Mouse (Mus musculus): ENCODE results near the gene Slit2. TPM values are rescaled to one million over a fixed set of nuclear protein-coding genes. Genes with fewer than 3 reads are reported as not detected.
A peak's percentile ranks its signal among the peaks of the same experiment; 100 is the strongest.

The Slit2 gene
- polyA plus RNA-seq (2015; fragmentation: Nextera tagmentation; extraction: Ambion mirVana): 5.8 and 7.1 TPM in 2 replicates

DNA sequence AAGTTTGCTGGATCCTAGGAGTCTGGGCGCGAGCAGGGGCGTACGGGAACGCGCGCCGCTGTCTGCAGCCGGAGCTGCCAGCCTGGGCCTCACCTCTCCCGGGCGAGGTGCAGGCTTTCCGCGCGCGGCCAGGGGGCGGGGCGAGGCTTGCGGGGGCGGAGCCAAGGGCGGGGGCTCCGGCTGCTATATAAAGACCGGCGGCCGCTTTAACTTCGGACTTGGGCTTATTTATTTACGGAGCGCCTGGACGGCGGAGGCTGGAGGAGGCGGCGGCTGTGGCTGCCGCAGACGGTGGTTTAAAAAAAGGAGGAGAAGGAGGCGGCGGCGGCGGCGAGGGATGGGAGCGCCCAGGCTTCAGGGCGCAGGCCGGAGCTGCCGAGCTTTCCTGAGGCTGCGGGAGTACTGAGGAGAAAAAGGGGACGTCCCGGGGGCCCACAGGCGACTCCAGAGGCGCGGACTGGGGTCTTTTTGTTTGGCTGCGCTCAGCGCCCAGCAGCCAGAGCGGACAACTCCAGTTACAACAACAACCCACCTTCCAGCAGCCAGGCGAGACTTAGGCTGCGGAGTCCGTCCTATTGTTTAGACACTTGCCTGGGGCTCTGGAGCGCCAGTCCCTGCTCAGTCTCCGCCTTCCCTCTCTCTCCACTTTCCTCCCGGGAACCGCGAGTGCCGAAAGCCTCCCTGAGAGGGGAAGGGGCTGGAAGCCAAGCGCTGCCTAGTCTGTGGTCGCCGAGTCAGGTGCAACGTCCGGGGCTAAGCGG lies at the start of gene Slit2:
Slit2 (plus strand) TSS at position 198 of the 761 bp plus-strand sequence.

DNA sequence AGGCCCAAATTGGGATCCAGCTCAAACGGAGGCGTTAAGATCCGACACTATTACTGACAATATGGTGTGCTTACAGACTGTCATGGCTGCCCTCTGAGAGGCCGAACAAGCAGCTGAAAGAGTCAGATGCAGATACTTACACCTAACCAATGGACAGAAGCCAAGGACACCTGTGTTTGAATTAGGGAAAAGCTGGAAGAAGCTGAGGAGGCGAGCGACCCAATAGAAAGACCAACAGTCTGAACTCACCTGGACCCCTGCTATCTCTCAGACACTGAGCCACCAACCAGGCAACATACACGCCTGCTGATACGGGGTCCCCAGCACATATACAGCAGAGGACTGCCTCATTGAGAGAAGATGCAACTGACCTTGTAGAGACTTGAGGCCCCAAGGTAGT lies 344.7 kb downstream of the Slit2 start, which contains the start of gene 5730480H06Rik:
5730480H06Rik (plus strand) TSS at position 301 of the 400 bp plus-strand sequence.

Small RNA genes within 50 kb of the gene (microRNA-seq; reads per million reads assigned to microRNA genes)
- gene Mir218-1 (ENCODE audit: borderline replicate concordance, insufficient number of aligned reads): 13.3 reads per million, percentile 18 among the genes with 10 or more reads in this experiment
